Mouse (Mus musculus): ENCODE measurements at regions not wholly inside any gene's neighbourhood (a gene's known extent, or its start where the extent isn't known, plus 50 kb on each side); places are given as distances from the start of the nearest gene placed in this dataset.
A peak's percentile ranks its signal among the peaks of the same experiment; 100 is the strongest.

- peak; percentile 20 for DNase-seq (ENCODE audit: low read depth, low spot score)
Observed at GRCm38 (mm10) chr2:95891566-95891965, 426.4 kb upstream of the Lrrc4c start.

- no peak for DNase-seq (ENCODE audit: low read depth, low spot score)
Observed at GRCm38 (mm10) chr2:95905026-95905425, 412.9 kb upstream of the Lrrc4c start.

- DNase-seq (ENCODE audit: low read depth, low spot score) = no peak
Observed at GRCm38 (mm10) chr2:95909758-95910157, 408.2 kb upstream of the Lrrc4c start.

GRCm38 (mm10) chr2:95910160-95910559 is 407.8 kb upstream of the Lrrc4c start:
- DNase-seq (ENCODE audit: low read depth, low spot score) = no peak
